In the genomic region with DNA sequence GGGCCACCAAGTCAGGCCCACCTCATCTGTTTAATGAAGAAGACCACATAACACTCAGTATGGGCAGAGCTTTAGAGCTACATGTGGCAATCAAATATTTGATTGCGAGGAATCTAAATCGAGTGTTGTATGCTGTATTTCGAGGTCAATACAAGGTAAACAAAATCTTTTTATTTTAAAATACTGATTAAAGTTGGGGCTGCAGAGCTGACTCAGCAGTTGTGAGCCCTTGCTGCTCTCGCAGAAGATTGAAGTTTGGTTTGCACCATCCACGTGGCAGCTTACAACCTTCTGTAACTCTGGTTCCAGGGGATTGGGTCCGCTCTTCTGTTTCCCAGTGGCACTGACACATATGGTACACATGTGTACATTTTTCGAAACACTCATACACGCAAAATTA, we compare ENCODE assay signal across 22 mouse cellular contexts. TPM values are rescaled to one million over a fixed set of nuclear protein-coding genes. Genes with fewer than 3 reads are reported as not detected.
"Had no signal": no experiment of that assay in that cellular context is flagged by ENCODE, and none has a peak within 500 bp of the region (broad histone marks: within the 10 kb centered on the region; RNA-seq: fewer than 3 reads in every experiment).

No protein-coding gene starts in this region.

- H3K27ac ChIP-seq: kidney, embryonic 15.5 days; liver, embryonic 13.5 days; macrophage; midbrain, embryonic 12.5 days had no signal

- DNase-seq: kidney, adult 8-10 months; kidney, postnatal 10 days; kidney, postnatal 36 days; liver, embryonic 13.5 days; lung, adult 2 months; thymus, postnatal 25 days had no signal

- H3K36me3 ChIP-seq: kidney, embryonic 15.5 days had no signal

- H3K9me3 ChIP-seq: kidney, embryonic 15.5 days; liver, embryonic 13.5 days; midbrain, embryonic 12.5 days had no signal

- ATAC-seq: intestine, postnatal 0 days had no signal

- H3K4me3 ChIP-seq: kidney, embryonic 15.5 days; liver, embryonic 13.5 days; midbrain, embryonic 12.5 days had no signal

- H3K9ac ChIP-seq: kidney, embryonic 15.5 days; liver, embryonic 13.5 days; midbrain, embryonic 12.5 days had no signal

- H3K27me3 ChIP-seq: kidney, embryonic 15.5 days; liver, embryonic 13.5 days; midbrain, embryonic 12.5 days had no signal

RNA-seq across cellular contexts. Expression of a gene that starts 22.5 kb away (rescaled TPM):
- total RNA-seq: layer of hippocampus, postnatal 14 days; left cerebral cortex, adult 18-20 months; left cerebral cortex, postnatal 10 days; left cerebral cortex, postnatal 36 days; liver, adult 2 months had no signal
- polyA plus RNA-seq: intestine, embryonic 14.5 days; kidney, embryonic 15.5 days; limb, embryonic 11.5 days; limb, embryonic 14.5 days; liver, embryonic 13.5 days; liver, embryonic 16.5 days; macrophage; midbrain, embryonic 12.5 days had no signal

RNA-seq across cellular contexts. Expression of a gene that starts 27.8 kb away (rescaled TPM):
- total RNA-seq: liver, adult 2 months had no signal
- polyA plus RNA-seq: liver, adult 2 months; macrophage had no signal

RNA-seq across cellular contexts. Expression of a gene that starts 30.4 kb away (rescaled TPM):
- total RNA-seq: left cerebral cortex, adult 18-20 months; left cerebral cortex, postnatal 10 days; left cerebral cortex, postnatal 36 days; liver, adult 2 months; megakaryocyte, adult 5-6 weeks had no signal
- polyA plus RNA-seq: intestine, embryonic 14.5 days; intestine, postnatal 0 days; kidney, embryonic 15.5 days; liver, adult 2 months; macrophage; midbrain, embryonic 12.5 days; neural tube, embryonic 14.5 days; small intestine, adult 2 months had no signal
